Mouse (Mus musculus): Measurements from ENCODE around the gene AL731706.2.
"Not testable (repeated sequence)": the region's sequence is repeated elsewhere in the genome, so short reads cannot be mapped to it uniquely, and the experiment has no call there.

The AL731706.2 gene

GRCm38 (mm10) chr2:136885579-136885978 lies at the start of gene AL731706.2:
TSS of gene AL731706.2 (minus strand) at chr2:136885679.
- no peak for DNase-seq (ENCODE audit: low read depth, low spot score)

GRCm38 (mm10) chr2:136921003-136921408 lies 35.5 kb upstream of the AL731706.2 start:
- DNase-seq (ENCODE audit: low read depth, low spot score): no peak

GRCm38 (mm10) chr2:136920257-136920993 lies 34.9 kb upstream of the AL731706.2 start:
- no peak for DNase-seq (ENCODE audit: low read depth, low spot score)

GRCm38 (mm10) chr2:136919433-136919832 lies 34.0 kb upstream of the AL731706.2 start:
- no peak for DNase-seq (ENCODE audit: low read depth, low spot score)

- DNase-seq (ENCODE audit: low read depth, low spot score): no peak
Observed at GRCm38 (mm10) chr2:136914334-136914902, 28.9 kb upstream of the AL731706.2 start.

GRCm38 (mm10) chr2:136913021-136913420 lies 27.5 kb upstream of the AL731706.2 start:
- no peak for DNase-seq (ENCODE audit: low read depth, low spot score)

- DNase-seq (ENCODE audit: low read depth, low spot score): no peak
Observed at GRCm38 (mm10) chr2:136911958-136912411, 26.5 kb upstream of the AL731706.2 start.

- no peak for DNase-seq (ENCODE audit: low read depth, low spot score)
Observed at GRCm38 (mm10) chr2:136909298-136909697, 23.8 kb upstream of the AL731706.2 start.

GRCm38 (mm10) chr2:136908596-136908995 lies 23.1 kb upstream of the AL731706.2 start:
- DNase-seq (ENCODE audit: low read depth, low spot score): no peak

- no peak for DNase-seq (ENCODE audit: low read depth, low spot score)
Observed at GRCm38 (mm10) chr2:136896131-136896530, 10.7 kb upstream of the AL731706.2 start.

- DNase-seq (ENCODE audit: low read depth, low spot score): no peak
Observed at GRCm38 (mm10) chr2:136894494-136894893, 9.0 kb upstream of the AL731706.2 start.

GRCm38 (mm10) chr2:136891951-136892371 lies 6.5 kb upstream of the AL731706.2 start:
- DNase-seq (ENCODE audit: low read depth, low spot score): peak; percentile 98

- DNase-seq (ENCODE audit: low read depth, low spot score): peak; percentile 100
Observed at GRCm38 (mm10) chr2:136891068-136891950, 5.8 kb upstream of the AL731706.2 start, which contains the start of the genes Slx4ip, AL731706.1 and Mkks. TSS of gene Slx4ip (plus strand) at chr2:136891218. TSS of gene AL731706.1 (minus strand) at chr2:136891389. TSS of gene Mkks (minus strand) at chr2:136891389.

- DNase-seq (ENCODE audit: low read depth, low spot score): not testable (repeated sequence)
Observed at GRCm38 (mm10) chr2:136890716-136891067, 5.2 kb upstream of the AL731706.2 start.

- DNase-seq (ENCODE audit: low read depth, low spot score): peak; percentile 18
Observed at GRCm38 (mm10) chr2:136886846-136887245, 1.4 kb upstream of the AL731706.2 start.

- DNase-seq (ENCODE audit: low read depth, low spot score): no peak
Observed at GRCm38 (mm10) chr2:136854543-136855388, 30.7 kb downstream of the AL731706.2 start.

GRCm38 (mm10) chr2:136850366-136850765 lies 35.1 kb downstream of the AL731706.2 start:
- DNase-seq (ENCODE audit: low read depth, low spot score): no peak

GRCm38 (mm10) chr2:136837994-136838393 lies 47.5 kb downstream of the AL731706.2 start:
- DNase-seq (ENCODE audit: low read depth, low spot score): no peak

GRCm38 (mm10) chr2:136835882-136836281 lies 49.6 kb downstream of the AL731706.2 start:
- no peak for DNase-seq (ENCODE audit: low read depth, low spot score)

All from brain, embryonic 18.5 days (tissue).